Mouse (Mus musculus) testis, adult 2 months (tissue): ENCODE measurements around the gene Pard3b. TPM values are rescaled to one million over a fixed set of nuclear protein-coding genes. Genes with fewer than 3 reads are reported as not detected.

Experiments used
- H3K27ac ChIP-seq: fragments of 200-500 bp; 2 replicates; pipeline ENCODE4 v1.5.1; 2012; ENCODE audit warnings: low read depth, low read length; ENCODE audit not compliant: control insufficient read depth, insufficient read depth
- H3K27me3 ChIP-seq: fragments of 200-500 bp; 2 replicates; pipeline ENCODE4 v1.6.1; 2012; ENCODE audit warnings: mild to moderate bottlenecking, low read length, moderate library complexity; ENCODE audit not compliant: control insufficient read depth, insufficient read depth
- H3K36me3 ChIP-seq: fragments of 200-500 bp; 2 replicates; pipeline ENCODE4 v1.6.1; 2012; ENCODE audit warnings: mild to moderate bottlenecking, low read length; ENCODE audit not compliant: control insufficient read depth, insufficient read depth
- H3K4me1 ChIP-seq: fragments of 200-500 bp; 2 replicates; pipeline ENCODE4 v1.6.1; 2012; ENCODE audit warnings: low read length; ENCODE audit not compliant: control insufficient read depth, insufficient read depth
- H3K4me3 ChIP-seq: fragments of 200-500 bp; 2 replicates; pipeline ENCODE4 v1.5.1; 2012; ENCODE audit warnings: low read depth, mild to moderate bottlenecking, low read length, moderate library complexity, mixed read lengths; ENCODE audit not compliant: control insufficient read depth
- CTCF ChIP-seq: fragments of 200-500 bp; IDR thresholded peaks from 2 replicates; pipeline ENCODE4 v1.5.1; 2012; ENCODE audit warnings: low read depth, mild to moderate bottlenecking, inconsistent platforms, low read length, moderate library complexity; ENCODE audit not compliant: control insufficient read depth, insufficient read depth, insufficient replicate concordance
- POLR2A ChIP-seq: fragments of 200-500 bp; IDR thresholded peaks from 2 replicates; pipeline ENCODE4 v1.6.1; 2012; ENCODE audit warnings: low read depth, mild to moderate bottlenecking, inconsistent platforms, low read length, moderate library complexity; ENCODE audit not compliant: control insufficient read depth
- polyA plus RNA-seq: library from polyadenylated mRNA; depleted of rRNA; stranded (reverse); fragments of >200 nt; gene quantifications from 2 replicates; pipeline ENCODE4 v1.2.3, GENCODE M21; 2012

Gene Pard3b
- polyA plus RNA-seq, 1 experiment: 1.3 TPM

- TF ChIP-seq CTCF (no peak), POLR2A (no peak)
- H3K27me3 ChIP-seq: no peaks in the 10 kb centered on the region
- H3K4me1 ChIP-seq: no peaks in the 10 kb centered on the region
- H3K27ac ChIP-seq: no peak overlapping the region
- no peak overlapping the region for H3K4me3 ChIP-seq
- H3K36me3 ChIP-seq: no peaks in the 10 kb centered on the region
Observed at GRCm38 (mm10) chr1:62374427-62375050, 735.9 kb downstream of the Pard3b start.

DNA sequence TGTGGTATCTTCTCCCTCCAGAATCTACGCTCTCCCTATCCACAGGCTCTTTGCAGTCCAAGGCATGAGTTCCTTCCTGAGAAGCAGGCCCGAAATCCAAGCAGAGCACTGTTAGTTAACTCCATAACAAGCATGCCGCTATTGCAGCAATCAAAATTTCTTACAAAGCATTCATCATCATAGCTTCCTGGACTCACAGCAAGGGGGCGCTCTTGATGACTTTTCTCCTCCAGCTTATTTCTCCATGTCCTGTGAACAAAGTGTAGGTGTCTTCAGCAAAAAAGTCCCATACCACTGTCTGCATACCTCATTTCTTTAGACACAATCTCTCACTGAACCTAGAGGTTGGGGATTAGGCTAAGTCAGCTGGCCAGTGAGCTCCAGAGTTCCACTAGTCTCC is 739.7 kb downstream of the Pard3b start:
- Histone ChIP-seq H3K4me3 (no peak overlapping the region), H3K4me1 (no peaks in the 10 kb centered on the region), H3K27me3 (no peaks in the 10 kb centered on the region), H3K36me3 (no peaks in the 10 kb centered on the region), H3K27ac (no peak overlapping the region)
- TF ChIP-seq CTCF: no peak
- no peak for TF ChIP-seq POLR2A

DNA sequence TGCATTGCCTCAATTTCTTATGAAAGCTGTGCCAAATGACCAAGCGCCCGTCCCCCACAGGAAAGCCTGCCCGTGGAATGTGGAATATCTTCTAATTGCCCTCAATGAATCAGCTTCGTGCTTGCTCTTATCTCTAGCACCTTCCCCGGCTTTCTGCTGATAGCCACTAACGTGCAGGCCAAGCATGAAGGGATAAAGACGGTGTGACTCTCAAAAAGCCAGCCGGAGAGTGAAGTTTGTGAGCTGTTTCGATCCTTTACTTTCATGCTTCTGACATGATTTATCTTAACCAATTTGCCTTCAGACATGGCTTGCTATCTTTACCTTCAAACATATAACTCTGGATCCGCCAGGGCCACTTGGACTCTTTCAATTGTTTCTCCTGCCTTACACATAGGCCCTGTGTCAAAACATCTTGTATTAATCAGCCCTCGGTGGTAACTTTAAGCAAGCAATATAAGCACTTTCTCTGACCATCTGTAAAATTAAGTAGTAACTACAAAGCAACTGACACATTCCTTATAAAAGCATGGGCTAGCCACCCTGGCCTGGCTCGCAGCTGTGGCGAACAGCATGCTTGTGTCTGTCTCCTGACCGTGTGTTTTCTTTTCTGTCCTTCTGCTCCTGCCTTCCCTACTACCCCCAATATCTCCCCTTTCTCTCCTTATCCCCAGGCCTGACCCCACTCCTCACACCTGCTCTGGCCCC is 744.3 kb downstream of the Pard3b start:
- H3K27ac ChIP-seq: no peak overlapping the region
- no peaks in the 10 kb centered on the region for H3K4me1 ChIP-seq

DNA sequence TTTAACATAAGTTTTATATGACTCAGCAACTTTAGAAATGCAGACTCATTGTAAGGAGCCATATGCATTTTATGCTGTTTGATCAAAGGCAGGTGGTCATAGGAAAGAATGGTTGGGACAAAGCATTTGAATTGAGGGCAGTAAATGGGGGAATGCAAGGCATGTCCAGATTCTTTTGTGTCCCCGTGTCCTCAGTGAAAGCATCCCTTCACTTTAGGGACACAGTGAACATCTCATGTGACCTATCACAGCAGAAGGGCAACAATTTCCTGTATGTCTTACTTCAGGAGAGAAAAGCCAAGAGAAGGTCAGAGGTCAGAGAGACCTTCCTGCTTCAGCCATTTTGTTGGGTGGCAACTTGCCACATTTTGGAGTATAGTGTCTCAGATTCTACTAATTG is 745.6 kb downstream of the Pard3b start:
- TF ChIP-seq CTCF (no peak), POLR2A (no peak)
- Histone ChIP-seq H3K4me3 (no peak overlapping the region), H3K36me3 (no peaks in the 10 kb centered on the region), H3K27ac (no peak overlapping the region), H3K27me3 (no peaks in the 10 kb centered on the region), H3K4me1 (no peaks in the 10 kb centered on the region)

More for the DNA sequence above, 744.3 kb downstream of the Pard3b start:
- H3K36me3 ChIP-seq: no peaks in the 10 kb centered on the region
- H3K27me3 ChIP-seq: no peaks in the 10 kb centered on the region
- TF ChIP-seq CTCF: no peak
- no peak for TF ChIP-seq POLR2A
- H3K4me3 ChIP-seq: no peak overlapping the region

DNA sequence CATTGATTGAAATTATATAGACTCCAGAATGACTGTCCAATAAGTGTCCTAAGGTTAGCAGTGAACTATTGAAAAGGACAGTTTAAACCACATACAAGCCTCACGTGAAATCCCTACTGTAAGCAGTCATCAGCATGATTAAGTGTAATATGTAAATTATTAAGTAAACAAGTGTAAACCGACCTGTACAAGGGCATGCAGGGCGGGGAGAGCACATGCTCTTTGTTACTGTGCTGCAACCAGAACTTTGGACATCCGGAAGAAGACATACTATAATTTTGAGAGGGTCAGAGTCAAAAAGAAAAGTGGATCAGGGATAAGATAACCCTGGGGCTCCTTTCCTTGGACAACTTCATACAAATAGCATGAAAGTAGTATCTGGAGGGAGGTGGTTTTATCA is 749.4 kb downstream of the Pard3b start:
- Histone ChIP-seq H3K36me3 (no peaks in the 10 kb centered on the region), H3K27me3 (no peaks in the 10 kb centered on the region), H3K27ac (no peak overlapping the region), H3K4me3 (no peak overlapping the region), H3K4me1 (no peaks in the 10 kb centered on the region)
- TF ChIP-seq CTCF (no peak), POLR2A (no peak)

GRCm38 (mm10) chr1:62392863-62393262 is 754.2 kb downstream of the Pard3b start:
- Histone ChIP-seq H3K4me3 (no peak overlapping the region), H3K4me1 (no peaks in the 10 kb centered on the region), H3K27me3 (no peaks in the 10 kb centered on the region), H3K36me3 (no peaks in the 10 kb centered on the region), H3K27ac (no peak overlapping the region)
- TF ChIP-seq CTCF (no peak), POLR2A (no peak)

GRCm38 (mm10) chr1:62394555-62394954 is 755.9 kb downstream of the Pard3b start:
- TF ChIP-seq CTCF (no peak), POLR2A (no peak)
- no peaks in the 10 kb centered on the region for H3K36me3 ChIP-seq
- H3K27me3 ChIP-seq: no peaks in the 10 kb centered on the region
- no peaks in the 10 kb centered on the region for H3K4me1 ChIP-seq
- H3K4me3 ChIP-seq: no peak overlapping the region
- H3K27ac ChIP-seq: no peak overlapping the region
